Mouse (Mus musculus) CH12.LX (cell line): ENCODE results near the gene Robo1. TPM values are rescaled to one million over a fixed set of nuclear protein-coding genes. Genes with fewer than 3 reads are reported as not detected.

Experiments
- DNase-seq: peaks from one replicate; pipeline ENCODE4 v3.0.0-alpha.2; 2013; ENCODE audit errors: extremely low read depth
- H3K27ac ChIP-seq: 2 replicates; pipeline ENCODE4 v1.5.1; 2012; ENCODE audit warnings: low read depth, mild to moderate bottlenecking, control low read depth, moderate library complexity; ENCODE audit not compliant: insufficient read depth
- H3K27me3 ChIP-seq: replicated peaks from 2 replicates; pipeline ENCODE3; 2012; ENCODE audit warnings: inconsistent platforms
- H3K36me3 ChIP-seq, 2 experiments: replicated peaks in 1 of 2; 2 replicates each; pipeline versions ENCODE3 to v1.6.1; 2012; ENCODE audit warnings: inconsistent platforms in 1 of 2, low read length in 1 of 2, mild to moderate bottlenecking in 1 of 2, mixed read lengths in 1 of 2, moderate library complexity in 1 of 2; ENCODE audit not compliant: control insufficient read depth in 1 of 2, insufficient read depth in 1 of 2
- H3K4me1 ChIP-seq, 2 experiments: 2 replicates each; pipeline ENCODE4 v1.6.1; 2012; ENCODE audit warnings: inconsistent platforms in 1 of 2, moderate library complexity in 1 of 2; ENCODE audit not compliant: insufficient read depth in 2 of 2, control insufficient read depth in 1 of 2
- H3K4me2 ChIP-seq: 2 replicates; pipeline ENCODE4 v1.6.1; 2012; ENCODE audit warnings: low read depth, mild to moderate bottlenecking, control low read depth; ENCODE audit not compliant: poor library complexity, insufficient read depth, severe bottlenecking
- H3K4me3 ChIP-seq, 3 experiments: fragments of 150-350 bp in 1 of 3; sonication (generic) in 1 of 3; replicated peaks in 1 of 3; 2 replicates each; pipeline versions ENCODE3 to v1.5.1; 2011 to 2012; ENCODE audit warnings: low read depth in 2 of 3, low read length in 2 of 3, mild to moderate bottlenecking in 2 of 3, moderate library complexity in 2 of 3, control low read depth in 1 of 3, improper control_type of control experiment in 1 of 3, inconsistent platforms in 1 of 3, mixed read lengths in 1 of 3; ENCODE audit not compliant: poor library complexity in 1 of 3
- H3K79me2 ChIP-seq: replicated peaks from 2 replicates; pipeline ENCODE4 v1.6.1; 2012; ENCODE audit warnings: mild to moderate bottlenecking, moderate library complexity; ENCODE audit not compliant: control insufficient read depth, poor library complexity, insufficient read depth, severe bottlenecking; ENCODE audit errors: extremely low read depth
- H3K9ac ChIP-seq: 2 replicates; pipeline ENCODE4 v1.6.1; 2012; ENCODE audit warnings: low read depth, mild to moderate bottlenecking, control low read depth, moderate library complexity; ENCODE audit not compliant: insufficient read depth
- H3K9me3 ChIP-seq: replicated peaks from 2 replicates; pipeline ENCODE3; 2012; ENCODE audit warnings: low read length, inconsistent platforms, mixed read lengths
- CHD1 ChIP-seq: IDR thresholded peaks from 2 replicates; pipeline ENCODE4 v1.6.1; 2012; ENCODE audit warnings: low read depth, low read length, improper control_type of control experiment, inconsistent platforms
- CTCF ChIP-seq, 2 experiments: IDR thresholded peaks in 1 of 2; conservative IDR thresholded peaks in 1 of 2; 2 replicates each; pipeline ENCODE4 v1.5.1; 2011 to 2012; ENCODE audit warnings: low read depth in 2 of 2, low read length in 2 of 2, improper control_type of control experiment in 1 of 2, inconsistent platforms in 1 of 2, mild to moderate bottlenecking in 1 of 2, moderate library complexity in 1 of 2
- E2F4 ChIP-seq: IDR thresholded peaks from 2 replicates; pipeline ENCODE4 v1.6.1; 2011; ENCODE audit warnings: low read depth, low read length, improper control_type of control experiment; ENCODE audit not compliant: insufficient replicate concordance
- ELF1 ChIP-seq: IDR thresholded peaks from 2 replicates; pipeline ENCODE4 v1.6.1; 2014; ENCODE audit warnings: low read depth, mild to moderate bottlenecking, inconsistent platforms, low read length, improper control_type of control experiment
- ETS1 ChIP-seq: conservative IDR thresholded peaks from 2 replicates; pipeline ENCODE4 v1.6.1; 2012; ENCODE audit warnings: low read depth, mild to moderate bottlenecking, inconsistent platforms, low read length, improper control_type of control experiment, moderate library complexity
- IRF4 ChIP-seq: IDR thresholded peaks from 2 replicates; pipeline ENCODE4 v1.6.1; 2014; ENCODE audit warnings: low read depth, mild to moderate bottlenecking, inconsistent platforms, low read length, improper control_type of control experiment
- JUND ChIP-seq: conservative IDR thresholded peaks from 2 replicates; pipeline ENCODE4 v1.6.1; 2011; ENCODE audit warnings: low read depth, low read length, improper control_type of control experiment
- MAFK ChIP-seq: IDR thresholded peaks from 2 replicates; pipeline ENCODE4 v1.6.1; 2011; ENCODE audit warnings: low read length, improper control_type of control experiment; ENCODE audit not compliant: insufficient replicate concordance
- MAX ChIP-seq: IDR thresholded peaks from 2 replicates; pipeline ENCODE4 v1.6.1; 2011; ENCODE audit warnings: low read length, improper control_type of control experiment
- MEF2A ChIP-seq: IDR thresholded peaks from 2 replicates; pipeline ENCODE4 v1.6.1; 2014; ENCODE audit warnings: low read depth, mild to moderate bottlenecking, inconsistent platforms, low read length, improper control_type of control experiment, borderline replicate concordance
- NELFE ChIP-seq: IDR thresholded peaks from 2 replicates; pipeline ENCODE4 v1.6.1; 2011; ENCODE audit warnings: low read depth, low read length, improper control_type of control experiment
- NRF1 ChIP-seq: IDR thresholded peaks from 2 replicates; pipeline ENCODE4 v1.6.1; 2014; ENCODE audit warnings: low read depth, mild to moderate bottlenecking, inconsistent platforms, low read length, improper control_type of control experiment, moderate library complexity
- PAX5 ChIP-seq: IDR thresholded peaks from 2 replicates; pipeline ENCODE4 v1.6.1; 2012; ENCODE audit warnings: low read length, inconsistent platforms, mixed read lengths
- POLR2AphosphoS2 ChIP-seq: IDR thresholded peaks from 2 replicates; pipeline ENCODE4 v1.6.1; 2011; ENCODE audit warnings: low read depth, low read length, improper control_type of control experiment
- RAD21 ChIP-seq: IDR thresholded peaks from 2 replicates; pipeline ENCODE4 v1.6.1; 2011; ENCODE audit warnings: low read depth, mild to moderate bottlenecking, low read length, improper control_type of control experiment, moderate library complexity
- SIN3A ChIP-seq: IDR thresholded peaks from 2 replicates; pipeline ENCODE4 v1.6.1; 2012; ENCODE audit warnings: low read length, improper control_type of control experiment, inconsistent platforms
- SMC3 ChIP-seq: IDR thresholded peaks from 2 replicates; pipeline ENCODE4 v1.6.1; 2011; ENCODE audit warnings: low read depth, low read length, improper control_type of control experiment
- TCF12 ChIP-seq: IDR thresholded peaks from 2 replicates; pipeline ENCODE4 v1.6.1; 2014; ENCODE audit warnings: low read depth, mild to moderate bottlenecking, inconsistent platforms, low read length, improper control_type of control experiment
- UBTF ChIP-seq: IDR thresholded peaks from 2 replicates; pipeline ENCODE4 v1.6.1; 2012; ENCODE audit warnings: low read depth, mild to moderate bottlenecking, inconsistent platforms, low read length, improper control_type of control experiment, moderate library complexity
- USF1 ChIP-seq: IDR thresholded peaks from 2 replicates; pipeline ENCODE4 v1.6.1; 2014; ENCODE audit warnings: low read depth, mild to moderate bottlenecking, inconsistent platforms, low read length, improper control_type of control experiment
- ZC3H11A ChIP-seq: IDR thresholded peaks from 2 replicates; pipeline ENCODE4 v1.6.1; 2012; ENCODE audit warnings: low read depth, mild to moderate bottlenecking, inconsistent platforms, low read length, improper control_type of control experiment
- dilution Hi-C: fragments of 300-500 bp; cut with MboI; formaldehyde crosslinking; loops from 2 replicates; pipeline ENCODE4 v1.14.3; 2020; ENCODE audit warnings: low sequenced_read_pairs; ENCODE audit not compliant: extremely low pct_unique_long_range_greater_than_20kb, extremely low pct_ligation_motif_present
- in situ Hi-C: fragments of 300-500 bp; cut with MboI; formaldehyde crosslinking; loops from 3 replicates; pipeline ENCODE4 v1.14.3; 2019; ENCODE audit warnings: low sequenced_read_pairs, low pct_ligation_motif_present, low pct_unique_long_range_greater_than_20kb, mixed read lengths
- polyA plus RNA-seq: library from polyadenylated mRNA; unstranded; fragments of >175 nt; gene quantifications from 2 replicates; pipeline ENCODE4 v1.2.1, GENCODE M21; 2012; ENCODE audit warnings: low read depth; ENCODE audit not compliant: insufficient read length
- total RNA-seq, 2 experiments: library from RNA; depleted of rRNA; stranded (reverse); fragments of 300-350 nt in 1 of 2; fragments of >200 nt in 1 of 2; gene quantifications; 2 replicates each; pipeline ENCODE4 v1.2.3; 2012 to 2014

Robo1 gene
- total and polyA plus RNA-seq, 3 experiments = not detected

GRCm38 (mm10) chr16:72356515-72357357 is 48.6 kb downstream of the Robo1 start:
- DNase-seq = no peak
- no peak overlapping the region for H3K4me2 ChIP-seq
- TF ChIP-seq CTCF (conservative IDR thresholded peaks at IDR 0.05 in 1 of 2, IDR thresholded peaks at IDR 0.05 in 1 of 2; ENCODE audit: low read depth in 2 of 2, low read length in 2 of 2) = peak in 1 of 2 experiments; percentile 37; a peak in 2 of 4 replicates
- TF ChIP-seq UBTF = no peak
- peak; percentile 15 for TF ChIP-seq RAD21
- no peak for TF ChIP-seq NELFE
- in situ Hi-C loops = no loop called here
- H3K36me3 ChIP-seq = no peaks in the 10 kb centered on the region
- H3K4me3 ChIP-seq = no peak overlapping the region
- dilution Hi-C loops = no loop called here
- H3K27ac ChIP-seq = no peak overlapping the region
- no peak overlapping the region for H3K9ac ChIP-seq
- H3K9me3 ChIP-seq = peaks cover 50% of the 10 kb centered on the region
- no peaks in the 10 kb centered on the region for H3K4me1 ChIP-seq
- no peaks in the 10 kb centered on the region for H3K27me3 ChIP-seq
- no peaks in the 10 kb centered on the region for H3K79me2 ChIP-seq

- Histone ChIP-seq H3K4me2 (no peak overlapping the region), H3K27me3 (no peaks in the 10 kb centered on the region), H3K4me1 (no peaks in the 10 kb centered on the region), H3K9ac (no peak overlapping the region)
- TF ChIP-seq MAX (no peak), ELF1 (no peak), POLR2AphosphoS2 (no peak), RAD21 (no peak), NRF1 (no peak), ETS1 (no peak), CTCF (conservative IDR thresholded peaks at IDR 0.05 in 1 of 2, IDR thresholded peaks at IDR 0.05 in 1 of 2; ENCODE audit: low read depth in 2 of 2, low read length in 2 of 2) (no peak), ZC3H11A (no peak), CHD1 (no peak), JUND (no peak), SIN3A (no peak), USF1 (no peak), SMC3 (no peak), MEF2A (no peak), IRF4 (no peak), TCF12 (no peak), MAFK (no peak), E2F4 (no peak), PAX5 (no peak), NELFE (no peak)
- TF ChIP-seq, all 38 proteins: peak for 0
- H3K27ac ChIP-seq = no peak overlapping the region
- no peak overlapping the region for H3K4me3 ChIP-seq
- in situ Hi-C loops (no loop called here), dilution Hi-C loops (no loop called here)
- peaks cover 55% of the 10 kb centered on the region for H3K9me3 ChIP-seq
- DNase-seq = no peak
- no peaks in the 10 kb centered on the region for H3K36me3 ChIP-seq
- H3K79me2 ChIP-seq = no peaks in the 10 kb centered on the region
Observed at GRCm38 (mm10) chr16:72376896-72377295, 68.8 kb downstream of the Robo1 start.
